Mouse (Mus musculus) forebrain, postnatal 0 days (tissue): ENCODE measurements around the gene Arhgap18. TPM values are rescaled to one million over a fixed set of nuclear protein-coding genes. Genes with fewer than 3 reads are reported as not detected.

Experiments used
- ATAC-seq: fragments of 200-750 bp; cut with Nextera tagmentation; 2 replicates; pipeline ENCODE4 v1.8.0; 2017; ENCODE audit warnings: mild to moderate bottlenecking, moderate library complexity
- DNase-seq: peaks from one replicate; pipeline ENCODE4 v3.0.0-alpha.2; 2015
- H3K27ac ChIP-seq: fragments of 300-500 bp; sonication (generic); 2 replicates; pipeline ENCODE4 v1.5.1; 2014; ENCODE audit warnings: low read depth, mild to moderate bottlenecking, antibody characterized with exemption, low read length, moderate library complexity, mixed read lengths
- H3K27me3 ChIP-seq: fragments of 300-500 bp; sonication (generic); 2 replicates; pipeline ENCODE4 v1.6.1; 2014; ENCODE audit warnings: mild to moderate bottlenecking, low read length, mixed read lengths; ENCODE audit not compliant: insufficient read depth
- H3K36me3 ChIP-seq: fragments of 300-500 bp; sonication (generic); 2 replicates; pipeline ENCODE4 v1.6.1; 2014; ENCODE audit warnings: mild to moderate bottlenecking, moderate library complexity; ENCODE audit not compliant: insufficient read depth
- H3K4me1 ChIP-seq: fragments of 300-500 bp; sonication (generic); 2 replicates; pipeline ENCODE4 v1.6.1; 2014; ENCODE audit warnings: antibody characterized with exemption; ENCODE audit not compliant: insufficient read depth
- H3K4me2 ChIP-seq: fragments of 300-500 bp; sonication (generic); 2 replicates; pipeline ENCODE4 v1.6.1; 2014; ENCODE audit warnings: low read depth, mild to moderate bottlenecking, moderate library complexity
- H3K4me3 ChIP-seq: fragments of 300-500 bp; sonication (generic); 2 replicates; pipeline ENCODE4 v1.5.1; 2014; ENCODE audit warnings: low read depth, low read length, mixed read lengths
- H3K9ac ChIP-seq: fragments of 300-500 bp; sonication (generic); 2 replicates; pipeline ENCODE4 v1.6.1; 2014; ENCODE audit warnings: mild to moderate bottlenecking
- H3K9me3 ChIP-seq: fragments of 300-500 bp; sonication (generic); 2 replicates; pipeline ENCODE4 v1.6.1; 2016; ENCODE audit warnings: low read length
- CTCF ChIP-seq: sonication (generic); IDR thresholded peaks from 2 replicates; pipeline ENCODE4 v1.5.1; 2016; ENCODE audit warnings: antibody characterized with exemption, control low read depth, low read depth
- WGBS: fragments of 180-500 bp; shearing (Covaris S2); extraction: QIAGEN DNeasy Blood & Tissue Kit; methylation state at CpG from one replicate; pipeline ENCODE4 v1.1.7; 2014; 5-methylcytosine and 5-hydroxymethylcytosine counted together
- polyA plus RNA-seq: library from polyadenylated mRNA; unstranded; fragments of >200 nt; fragmentation: Nextera tagmentation; extraction: Ambion mirVana; gene quantifications from 2 replicates; pipeline ENCODE4 v1.2.1, GENCODE M21; 2015
- total RNA-seq: library from RNA; depleted of rRNA; stranded (reverse); fragments of >200 nt; gene quantifications from 2 replicates; pipeline ENCODE4 v1.2.3, GENCODE M21; 2014

The Arhgap18 gene
- total and polyA plus RNA-seq, 2 experiments from 2014 or later, result 9.1 to 11.3 TPM

GRCm38 (mm10) chr10:26855851-26856535, 102.8 kb downstream of the Arhgap18 start:
- H3K27ac ChIP-seq, result no peak overlapping the region
- ATAC-seq, result peak; percentile 95

GRCm38 (mm10) chr10:26857583-26857982, 104.4 kb downstream of the Arhgap18 start:
- no peak for TF ChIP-seq CTCF
- H3K4me1 ChIP-seq, result peaks cover 7% of the 10 kb centered on the region; the same call in 1 of the 2 replicates
- ATAC-seq (no peak), DNase-seq (no peak)
- H3K9me3 ChIP-seq, result no peaks in the 10 kb centered on the region
- H3K36me3 ChIP-seq, result no peaks in the 10 kb centered on the region
- WGBS, result 83% methylated on average over 4 of the region's 4 CpGs
- no peak overlapping the region for H3K27ac ChIP-seq
- no peak overlapping the region for H3K9ac ChIP-seq
- no peak overlapping the region for H3K4me2 ChIP-seq
- H3K27me3 ChIP-seq, result no peaks in the 10 kb centered on the region
- H3K4me3 ChIP-seq, result no peak overlapping the region

More at GRCm38 (mm10) chr10:26855851-26856535, 102.8 kb downstream of the Arhgap18 start:
- WGBS, result 37% methylated on average over 8 of the region's 8 CpGs
- peak; percentile 39 for TF ChIP-seq CTCF
- Histone ChIP-seq H3K4me3 (no peak overlapping the region), H3K4me2 (no peak overlapping the region), H3K9me3 (no peaks in the 10 kb centered on the region), H3K27me3 (no peaks in the 10 kb centered on the region), H3K9ac (no peak overlapping the region), H3K36me3 (no peaks in the 10 kb centered on the region), H3K4me1 (peaks cover 7% of the 10 kb centered on the region; the same call in 1 of the 2 replicates)
- peak; percentile 75 for DNase-seq

- ATAC-seq (no peak), DNase-seq (no peak)
- Histone ChIP-seq H3K9me3 (no peaks in the 10 kb centered on the region), H3K9ac (no peak overlapping the region), H3K36me3 (no peaks in the 10 kb centered on the region), H3K27me3 (no peaks in the 10 kb centered on the region), H3K27ac (0 out of 2 replicates have a peak overlapping the region, but pooled peaks have one; percentile 35), H3K4me1 (peaks cover 7% of the 10 kb centered on the region; the same call in 1 of the 2 replicates), H3K4me3 (no peak overlapping the region), H3K4me2 (no peak overlapping the region)
- no peak for TF ChIP-seq CTCF
- WGBS, result 43% methylated on average over 4 of the region's 4 CpGs
Observed at GRCm38 (mm10) chr10:26858537-26858936, 105.3 kb downstream of the Arhgap18 start.

- Histone ChIP-seq H3K36me3 (no peaks in the 10 kb centered on the region), H3K27me3 (no peaks in the 10 kb centered on the region), H3K4me1 (0 out of 2 replicates have a peak, but pooled peaks cover 3% of the 10 kb centered on the region), H3K4me2 (no peak overlapping the region), H3K9me3 (no peaks in the 10 kb centered on the region), H3K4me3 (no peak overlapping the region), H3K27ac (no peak overlapping the region), H3K9ac (no peak overlapping the region)
- ATAC-seq, result no peak
- no peak for DNase-seq
- no peak for TF ChIP-seq CTCF
Observed at GRCm38 (mm10) chr10:26861231-26861630, 108.0 kb downstream of the Arhgap18 start.

GRCm38 (mm10) chr10:26862207-26862606, 109.0 kb downstream of the Arhgap18 start:
- 0 out of 2 replicates have a peak, but pooled peaks cover 3% of the 10 kb centered on the region for H3K4me1 ChIP-seq
- 89% methylated on average over 4 of the region's 4 CpGs for WGBS

GRCm38 (mm10) chr10:26863982-26864381, 110.8 kb downstream of the Arhgap18 start:
- Histone ChIP-seq H3K9ac (no peak overlapping the region), H3K9me3 (no peaks in the 10 kb centered on the region), H3K4me3 (no peak overlapping the region), H3K27ac (no peak overlapping the region), H3K36me3 (no peaks in the 10 kb centered on the region), H3K4me2 (no peak overlapping the region), H3K27me3 (no peaks in the 10 kb centered on the region), H3K4me1 (no peaks in the 10 kb centered on the region)
- DNase-seq (no peak), ATAC-seq (no peak)
- 80% methylated on average over 1 of the region's 1 CpGs for WGBS
- TF ChIP-seq CTCF, result no peak

More at GRCm38 (mm10) chr10:26862207-26862606, 109.0 kb downstream of the Arhgap18 start:
- ATAC-seq (no peak), DNase-seq (no peak)
- no peak overlapping the region for H3K9ac ChIP-seq
- no peak overlapping the region for H3K27ac ChIP-seq
- no peak overlapping the region for H3K4me3 ChIP-seq
- TF ChIP-seq CTCF, result no peak
- H3K4me2 ChIP-seq, result no peak overlapping the region
- no peaks in the 10 kb centered on the region for H3K27me3 ChIP-seq
- H3K36me3 ChIP-seq, result no peaks in the 10 kb centered on the region
- H3K9me3 ChIP-seq, result no peaks in the 10 kb centered on the region

- Histone ChIP-seq H3K9me3 (no peaks in the 10 kb centered on the region), H3K4me3 (no peak overlapping the region), H3K36me3 (no peaks in the 10 kb centered on the region), H3K4me1 (no peaks in the 10 kb centered on the region), H3K4me2 (no peak overlapping the region), H3K27ac (no peak overlapping the region; the same call in 1 of the 2 replicates), H3K27me3 (no peaks in the 10 kb centered on the region), H3K9ac (no peak overlapping the region)
- TF ChIP-seq CTCF, result no peak
- ATAC-seq, result peak; percentile 66; the same call in 1 of the 2 replicates
- WGBS, result 47% methylated on average over 2 of the region's 2 CpGs
- peak; percentile 47 for DNase-seq
Observed at GRCm38 (mm10) chr10:26870802-26871201, 117.6 kb downstream of the Arhgap18 start.
